Mouse (Mus musculus) liver, embryonic 11.5 days (tissue): ENCODE measurements around the gene Wnt2. TPM values are rescaled to one million over a fixed set of nuclear protein-coding genes. Genes with fewer than 3 reads are reported as not detected.

Source experiments
- ATAC-seq: fragments of 200-750 bp; cut with Nextera tagmentation; replicated peaks from 2 replicates; pipeline ENCODE4 v1.8.0; 2017; ENCODE audit warnings: moderate number of reproducible peaks, mild to moderate bottlenecking, moderate TSS enrichment, moderate library complexity; ENCODE audit not compliant: low FRiP score
- DNase-seq: peaks from one replicate; pipeline ENCODE4 v3.0.0-alpha.2; 2017; ENCODE audit warnings: low spot score
- H3K27ac ChIP-seq: fragments of 300-500 bp; sonication (generic); 2 replicates; pipeline ENCODE4 v1.5.1; 2014; ENCODE audit warnings: mild to moderate bottlenecking, low read depth, low read length, control low read depth
- H3K27me3 ChIP-seq: fragments of 300-500 bp; sonication (generic); replicated peaks from 2 replicates; pipeline ENCODE4 v1.6.1; 2014; ENCODE audit warnings: low read length, mixed read lengths; ENCODE audit not compliant: control insufficient read depth, insufficient read depth
- H3K36me3 ChIP-seq: fragments of 300-500 bp; sonication (generic); 2 replicates; pipeline ENCODE4 v1.6.1; 2014; ENCODE audit warnings: mild to moderate bottlenecking, low read length, moderate library complexity, mixed read lengths; ENCODE audit not compliant: control insufficient read depth, insufficient read depth
- H3K4me1 ChIP-seq: fragments of 300-500 bp; sonication (generic); replicated peaks from 2 replicates; pipeline ENCODE4 v1.6.1; 2014; ENCODE audit warnings: low read length, mixed read lengths; ENCODE audit not compliant: control insufficient read depth, insufficient read depth
- H3K4me2 ChIP-seq: fragments of 300-500 bp; sonication (generic); 2 replicates; pipeline ENCODE4 v1.6.1; 2014; ENCODE audit warnings: mild to moderate bottlenecking, control low read depth, moderate library complexity
- H3K4me3 ChIP-seq: fragments of 300-500 bp; sonication (generic); 2 replicates; pipeline ENCODE4 v1.5.1; 2014; ENCODE audit warnings: low read depth, low read length, control low read depth
- H3K9ac ChIP-seq: fragments of 300-500 bp; sonication (generic); 2 replicates; pipeline ENCODE4 v1.6.1; 2014; ENCODE audit warnings: low read depth, low read length, control low read depth
- H3K9me3 ChIP-seq: fragments of 300-500 bp; sonication (generic); 2 replicates; pipeline ENCODE4 v1.6.1; 2016; ENCODE audit warnings: low read length, inconsistent platforms, mixed read lengths; ENCODE audit not compliant: control insufficient read depth
- WGBS: fragments of 180-500 bp; shearing (Covaris S2); extraction: QIAGEN DNeasy Blood & Tissue Kit; methylation state at CpG from one replicate; pipeline ENCODE4 v1.1.7; 2014; 5-methylcytosine and 5-hydroxymethylcytosine counted together
- polyA plus RNA-seq: library from polyadenylated mRNA; unstranded; fragments of >200 nt; fragmentation: Nextera tagmentation; extraction: Ambion mirVana; gene quantifications from 2 replicates; pipeline ENCODE4 v1.2.1, GENCODE M21; 2014

Wnt2 gene
- polyA plus RNA-seq, 1 experiment from 2014 or later: 7.8 TPM

- Histone ChIP-seq H3K4me2 (peak overlapping the region; percentile 57), H3K4me1 (no peaks in the 10 kb centered on the region; the same call in 1 of the 2 replicates), H3K27ac (no peak overlapping the region), H3K9me3 (no peaks in the 10 kb centered on the region), H3K9ac (no peak overlapping the region), H3K27me3 (peaks cover 46% of the 10 kb centered on the region), H3K4me3 (peak overlapping the region; percentile 32), H3K36me3 (no peaks in the 10 kb centered on the region)
- WGBS: 2% methylated on average over 28 of the region's 29 CpGs
- DNase-seq (no peak), ATAC-seq (0 out of 2 replicates have a peak, but pooled peaks have one; percentile 40)
Observed at GRCm38 (mm10) chr6:18031509-18032010, 1.2 kb upstream of the Wnt2 start.

GRCm38 (mm10) chr6:18030868-18031508 is 603 bp upstream of the Wnt2 start:
- Histone ChIP-seq H3K4me2 (peak overlapping the region; percentile 57), H3K9ac (no peak overlapping the region), H3K4me3 (peak overlapping the region; percentile 42), H3K4me1 (no peaks in the 10 kb centered on the region; the same call in 1 of the 2 replicates), H3K9me3 (no peaks in the 10 kb centered on the region), H3K36me3 (no peaks in the 10 kb centered on the region), H3K27me3 (peaks cover 51% of the 10 kb centered on the region), H3K27ac (no peak overlapping the region)
- ATAC-seq (no peak), DNase-seq (no peak)
- 6% methylated on average over 12 of the region's 12 CpGs for WGBS

GRCm38 (mm10) chr6:18024133-18024794 is 6.1 kb downstream of the Wnt2 start:
- H3K4me1 ChIP-seq: no peaks in the 10 kb centered on the region
- H3K9ac ChIP-seq: no peak overlapping the region
- no peak for DNase-seq
- ATAC-seq: no peak
- H3K9me3 ChIP-seq: no peaks in the 10 kb centered on the region
- no peak overlapping the region for H3K4me3 ChIP-seq
- H3K27me3 ChIP-seq: peaks cover 17% of the 10 kb centered on the region
- H3K27ac ChIP-seq: no peak overlapping the region
- H3K36me3 ChIP-seq: no peaks in the 10 kb centered on the region
- 86% methylated on average over 8 of the region's 8 CpGs for WGBS
- H3K4me2 ChIP-seq: no peak overlapping the region

- H3K9ac ChIP-seq: no peak overlapping the region
- no peaks in the 10 kb centered on the region for H3K4me1 ChIP-seq
- 82% methylated on average over 7 of the region's 7 CpGs for WGBS
- H3K4me2 ChIP-seq: no peak overlapping the region
- H3K9me3 ChIP-seq: no peaks in the 10 kb centered on the region
- no peaks in the 10 kb centered on the region for H3K36me3 ChIP-seq
- H3K27ac ChIP-seq: no peak overlapping the region
- H3K4me3 ChIP-seq: no peak overlapping the region
- no peak for ATAC-seq
- no peak for DNase-seq
- no peaks in the 10 kb centered on the region for H3K27me3 ChIP-seq
Observed at GRCm38 (mm10) chr6:18013346-18013745, 17.0 kb downstream of the Wnt2 start.

GRCm38 (mm10) chr6:18007356-18007755 is 23.0 kb downstream of the Wnt2 start:
- no peak overlapping the region for H3K27ac ChIP-seq
- H3K27me3 ChIP-seq: no peaks in the 10 kb centered on the region
- no peak overlapping the region for H3K9ac ChIP-seq
- H3K4me3 ChIP-seq: no peak overlapping the region
- ATAC-seq (no peak), DNase-seq (no peak)
- no peak overlapping the region for H3K4me2 ChIP-seq
- no peaks in the 10 kb centered on the region for H3K36me3 ChIP-seq
- no peaks in the 10 kb centered on the region for H3K9me3 ChIP-seq
- H3K4me1 ChIP-seq: no peaks in the 10 kb centered on the region
- 70% methylated on average over 3 of the region's 3 CpGs for WGBS

- Histone ChIP-seq H3K27me3 (no peaks in the 10 kb centered on the region), H3K4me1 (no peaks in the 10 kb centered on the region), H3K9ac (no peak overlapping the region), H3K27ac (no peak overlapping the region), H3K4me3 (no peak overlapping the region), H3K9me3 (no peaks in the 10 kb centered on the region), H3K4me2 (no peak overlapping the region), H3K36me3 (no peaks in the 10 kb centered on the region)
- ATAC-seq (no peak), DNase-seq (no peak)
- WGBS: 82% methylated on average over 6 of the region's 6 CpGs
Observed at GRCm38 (mm10) chr6:18002065-18002464, 28.3 kb downstream of the Wnt2 start.

GRCm38 (mm10) chr6:17998497-17998896 is 31.9 kb downstream of the Wnt2 start:
- Histone ChIP-seq H3K4me3 (no peak overlapping the region), H3K9ac (no peak overlapping the region), H3K4me1 (no peaks in the 10 kb centered on the region), H3K9me3 (no peaks in the 10 kb centered on the region), H3K27ac (no peak overlapping the region), H3K27me3 (no peaks in the 10 kb centered on the region), H3K4me2 (no peak overlapping the region), H3K36me3 (no peaks in the 10 kb centered on the region)
- DNase-seq (no peak), ATAC-seq (no peak)
- 68% methylated on average over 4 of the region's 4 CpGs for WGBS

- no peak overlapping the region for H3K27ac ChIP-seq
Observed at GRCm38 (mm10) chr6:17994956-17995790, 35.2 kb downstream of the Wnt2 start.

More at GRCm38 (mm10) chr6:17994956-17995790, 35.2 kb downstream of the Wnt2 start:
- H3K4me3 ChIP-seq: no peak overlapping the region
- WGBS: 77% methylated on average over 6 of the region's 6 CpGs
- DNase-seq (no peak), ATAC-seq (no peak)
- H3K9ac ChIP-seq: no peak overlapping the region
- no peaks in the 10 kb centered on the region for H3K36me3 ChIP-seq
- H3K27me3 ChIP-seq: no peaks in the 10 kb centered on the region
- no peak overlapping the region for H3K4me2 ChIP-seq
- H3K9me3 ChIP-seq: no peaks in the 10 kb centered on the region
- H3K4me1 ChIP-seq: no peaks in the 10 kb centered on the region
